Mouse (Mus musculus): ENCODE data around the gene Phf14. TPM values are rescaled to one million over a fixed set of nuclear protein-coding genes. Genes with fewer than 3 reads are reported as not detected.

The Phf14 gene
- total and polyA plus RNA-seq, 2 experiments from 2014 or later, result 88.6 to 106 TPM

GRCm38 (mm10) chr6:12081722-12082121, 174.1 kb downstream of the Phf14 start:
- ATAC-seq (ENCODE audit: low FRiP score), result no peak

GRCm38 (mm10) chr6:12082125-12082524, 174.5 kb downstream of the Phf14 start:
- no peaks in the 10 kb centered on the region for H3K27me3 ChIP-seq (ENCODE audit: insufficient read depth, low read length)
- H3K9ac ChIP-seq (replicated peaks; ENCODE audit: low read length, poor library complexity, severe bottlenecking), result no peak overlapping the region
- no peaks in the 10 kb centered on the region for H3K4me1 ChIP-seq (ENCODE audit: insufficient read depth, low read length)
- no peaks in the 10 kb centered on the region for H3K9me3 ChIP-seq (ENCODE audit: low read length)
- 64% methylated on average over 2 of the region's 2 CpGs for WGBS
- H3K4me2 ChIP-seq (ENCODE audit: low read depth, low read length, poor library complexity, severe bottlenecking), result no peak overlapping the region
- peaks cover 3% of the 10 kb centered on the region; the same call in 1 of the 2 replicates for H3K36me3 ChIP-seq (ENCODE audit: insufficient read depth, low read length)
- DNase-seq (ENCODE audit: low spot score) (no peak), ATAC-seq (ENCODE audit: low FRiP score) (no peak)
- no peak overlapping the region for H3K4me3 ChIP-seq (ENCODE audit: low read depth, low read length)
- TF ChIP-seq CTCF (IDR thresholded peaks at IDR 0.05), result no peak
- H3K27ac ChIP-seq (ENCODE audit: low read depth, low read length), result no peak overlapping the region

More at GRCm38 (mm10) chr6:12081722-12082121, 174.1 kb downstream of the Phf14 start:
- H3K27me3 ChIP-seq (ENCODE audit: insufficient read depth, low read length), result no peaks in the 10 kb centered on the region
- no peak overlapping the region for H3K4me2 ChIP-seq (ENCODE audit: low read depth, low read length, poor library complexity, severe bottlenecking)
- WGBS, result 83% methylated on average over 2 of the region's 2 CpGs
- H3K27ac ChIP-seq (ENCODE audit: low read depth, low read length), result no peak overlapping the region
- TF ChIP-seq CTCF (IDR thresholded peaks at IDR 0.05), result no peak
- H3K36me3 ChIP-seq (ENCODE audit: insufficient read depth, low read length), result peaks cover 3% of the 10 kb centered on the region; the same call in 1 of the 2 replicates
- no peaks in the 10 kb centered on the region for H3K4me1 ChIP-seq (ENCODE audit: insufficient read depth, low read length)
- no peak overlapping the region for H3K9ac ChIP-seq (replicated peaks; ENCODE audit: low read length, poor library complexity, severe bottlenecking)
- DNase-seq (ENCODE audit: low spot score), result no peak
- no peaks in the 10 kb centered on the region for H3K9me3 ChIP-seq (ENCODE audit: low read length)
- H3K4me3 ChIP-seq (ENCODE audit: low read depth, low read length), result no peak overlapping the region

- no peaks in the 10 kb centered on the region for H3K4me1 ChIP-seq (ENCODE audit: insufficient read depth, low read length)
- peaks cover 3% of the 10 kb centered on the region; the same call in 1 of the 2 replicates for H3K36me3 ChIP-seq (ENCODE audit: insufficient read depth, low read length)
- H3K4me3 ChIP-seq (ENCODE audit: low read depth, low read length), result no peak overlapping the region
- no peak overlapping the region for H3K9ac ChIP-seq (replicated peaks; ENCODE audit: low read length, poor library complexity, severe bottlenecking)
- no peak overlapping the region for H3K27ac ChIP-seq (ENCODE audit: low read depth, low read length)
- ATAC-seq (ENCODE audit: low FRiP score), result no peak
- no peaks in the 10 kb centered on the region for H3K27me3 ChIP-seq (ENCODE audit: insufficient read depth, low read length)
- H3K9me3 ChIP-seq (ENCODE audit: low read length), result no peaks in the 10 kb centered on the region
- no peak for DNase-seq (ENCODE audit: low spot score)
- whole genome bisulfite sequencing, result 79% methylated on average over 6 of the region's 6 CpGs
- TF ChIP-seq CTCF (IDR thresholded peaks at IDR 0.05), result no peak
- no peak overlapping the region for H3K4me2 ChIP-seq (ENCODE audit: low read depth, low read length, poor library complexity, severe bottlenecking)
These were observed 175.1 kb downstream of the Phf14 start for GRCm38 (mm10) chr6:12082531-12083216.

GRCm38 (mm10) chr6:12084721-12085120, 177.1 kb downstream of the Phf14 start:
- no peak for TF ChIP-seq CTCF (IDR thresholded peaks at IDR 0.05)
- H3K9me3 ChIP-seq (ENCODE audit: low read length), result no peaks in the 10 kb centered on the region
- H3K9ac ChIP-seq (replicated peaks; ENCODE audit: low read length, poor library complexity, severe bottlenecking), result no peak overlapping the region
- H3K27ac ChIP-seq (ENCODE audit: low read depth, low read length), result no peak overlapping the region
- no peaks in the 10 kb centered on the region for H3K27me3 ChIP-seq (ENCODE audit: insufficient read depth, low read length)
- WGBS, result 91% methylated on average over 5 of the region's 5 CpGs
- DNase-seq (ENCODE audit: low spot score) (no peak), ATAC-seq (ENCODE audit: low FRiP score) (no peak)
- no peak overlapping the region for H3K4me2 ChIP-seq (ENCODE audit: low read depth, low read length, poor library complexity, severe bottlenecking)
- H3K4me3 ChIP-seq (ENCODE audit: low read depth, low read length), result no peak overlapping the region
- no peaks in the 10 kb centered on the region for H3K4me1 ChIP-seq (ENCODE audit: insufficient read depth, low read length)
- H3K36me3 ChIP-seq (ENCODE audit: insufficient read depth, low read length), result peaks cover 3% of the 10 kb centered on the region; the same call in 1 of the 2 replicates

- no peak for TF ChIP-seq CTCF (IDR thresholded peaks at IDR 0.05)
- WGBS, result 31% methylated on average over 3 of the region's 3 CpGs
- Histone ChIP-seq H3K27me3 (ENCODE audit: insufficient read depth, low read length) (no peaks in the 10 kb centered on the region), H3K4me1 (ENCODE audit: insufficient read depth, low read length) (no peaks in the 10 kb centered on the region), H3K4me2 (ENCODE audit: low read depth, low read length, poor library complexity, severe bottlenecking) (no peak overlapping the region), H3K9ac (replicated peaks; ENCODE audit: low read length, poor library complexity, severe bottlenecking) (no peak overlapping the region), H3K4me3 (ENCODE audit: low read depth, low read length) (no peak overlapping the region), H3K9me3 (ENCODE audit: low read length) (no peaks in the 10 kb centered on the region), H3K27ac (ENCODE audit: low read depth, low read length) (no peak overlapping the region), H3K36me3 (ENCODE audit: insufficient read depth, low read length) (no peaks in the 10 kb centered on the region)
- ATAC-seq (ENCODE audit: low FRiP score) (no peak), DNase-seq (ENCODE audit: low spot score) (no peak)
These were observed 181.9 kb downstream of the Phf14 start for GRCm38 (mm10) chr6:12089439-12089992.

- Histone ChIP-seq H3K4me2 (ENCODE audit: low read depth, low read length, poor library complexity, severe bottlenecking) (no peak overlapping the region), H3K9ac (replicated peaks; ENCODE audit: low read length, poor library complexity, severe bottlenecking) (no peak overlapping the region), H3K36me3 (ENCODE audit: insufficient read depth, low read length) (no peaks in the 10 kb centered on the region), H3K4me3 (ENCODE audit: low read depth, low read length) (no peak overlapping the region), H3K4me1 (ENCODE audit: insufficient read depth, low read length) (no peaks in the 10 kb centered on the region), H3K27me3 (ENCODE audit: insufficient read depth, low read length) (no peaks in the 10 kb centered on the region), H3K9me3 (ENCODE audit: low read length) (no peaks in the 10 kb centered on the region), H3K27ac (ENCODE audit: low read depth, low read length) (no peak overlapping the region)
- no peak for ATAC-seq (ENCODE audit: low FRiP score)
- no peak for DNase-seq (ENCODE audit: low spot score)
- 79% methylated on average over 1 of the region's 1 CpGs for WGBS
- no peak for TF ChIP-seq CTCF (IDR thresholded peaks at IDR 0.05)
These were observed 188.1 kb downstream of the Phf14 start for GRCm38 (mm10) chr6:12095716-12096115.
